ENCODE assay signal across 8 mouse cellular contexts in the genomic region with DNA sequence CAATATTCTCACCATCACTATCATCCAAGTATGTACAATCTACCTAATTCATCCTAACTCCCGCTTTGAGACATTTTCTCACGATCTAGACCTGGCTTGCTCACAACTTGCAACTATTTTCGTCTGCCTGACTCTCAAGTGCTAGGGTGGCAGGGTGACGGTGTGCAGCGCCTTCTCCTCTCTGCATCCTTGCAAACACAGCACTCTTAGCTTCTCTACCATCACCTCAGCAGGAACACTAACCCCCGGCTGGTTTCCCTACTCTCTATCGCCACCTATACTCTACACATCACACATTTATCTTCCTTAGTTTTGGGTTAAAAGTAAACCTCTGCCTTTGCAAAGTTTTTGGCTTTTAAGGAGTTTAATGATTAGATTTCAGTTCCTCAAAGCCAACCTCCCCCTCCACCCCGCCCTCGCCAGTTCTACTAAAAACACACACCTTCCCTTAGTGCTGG.
DNase-seq lines count a peak whose midpoint lies in the region; ATAC-seq and TF ChIP-seq lines count a peak whose summit lies in the region.

No protein-coding gene starts in this region.

- H3K27me3 ChIP-seq in heart, adult 2 months (ENCODE audit: control insufficient read depth, insufficient read depth, low read length): no peaks in the 10 kb centered on the region
- H3K27me3 ChIP-seq in liver, embryonic 12.5 days (replicated peaks): no peaks in the 10 kb centered on the region

- no peaks in the 10 kb centered on the region for H3K9me3 ChIP-seq in liver, embryonic 12.5 days (replicated peaks)

- peaks cover 16% of the 10 kb centered on the region for H3K36me3 ChIP-seq in heart, adult 2 months (ENCODE audit: control insufficient read depth, insufficient read depth, low read length)
- H3K36me3 ChIP-seq in liver, embryonic 12.5 days: peaks cover 17% of the 10 kb centered on the region

- no peak overlapping the region for H3K27ac ChIP-seq in cortical plate, adult 2 months (ENCODE audit: insufficient read depth, low read length)
- H3K27ac ChIP-seq in heart, adult 2 months: peak overlapping the region; percentile 53
- H3K27ac ChIP-seq in liver, embryonic 12.5 days: peak overlapping the region; percentile 1; the same call in 1 of the 2 replicates

- 9% methylated on average over 9 of the region's 9 CpGs for WGBS in heart, adult 2 months
- 18% methylated on average over 9 of the region's 9 CpGs for WGBS in liver, embryonic 12.5 days (ENCODE audit: insufficient replicate concordance)

- no peak for TF ChIP-seq POLR2A in cortical plate, adult 2 months (IDR thresholded peaks at IDR 0.05; ENCODE audit: extremely low read depth, insufficient read depth, low read length)
- TF ChIP-seq POLR2A in heart, adult 2 months (IDR thresholded peaks at IDR 0.05; ENCODE audit: insufficient read depth, low read depth, low read length): no peak

- no peak for TF ChIP-seq EP300 in heart, adult 2 months (IDR thresholded peaks at IDR 0.05; ENCODE audit: insufficient read depth, low read depth, low read length)

- no peak overlapping the region for H3K4me3 ChIP-seq in cortical plate, adult 2 months (ENCODE audit: insufficient read depth, low read length)
- peak overlapping the region; percentile 19; the same call in 1 of the 2 replicates for H3K4me3 ChIP-seq in heart, adult 2 months
- no peak overlapping the region for H3K4me3 ChIP-seq in liver, embryonic 12.5 days

- 0 out of 2 replicates have a peak, but pooled peaks cover 2% of the 10 kb centered on the region for H3K79me2 ChIP-seq in heart, adult 2 months (replicated peaks; ENCODE audit: control insufficient read depth, insufficient read depth, low read length)

- H3K4me2 ChIP-seq in liver, embryonic 12.5 days: peak overlapping the region; percentile 78

- H3K9ac ChIP-seq in heart, adult 2 months (ENCODE audit: low read depth, low read length): peak overlapping the region; percentile 61
- peak overlapping the region; percentile 2; the same call in 1 of the 2 replicates for H3K9ac ChIP-seq in liver, embryonic 12.5 days

- intact Hi-C loops in heart, adult 2 months (cut with DNase I): loop anchor here (2.0 to 10.0 kb wide), 5 partner anchors 45 to 310 kb away; partner anchors contain the start of gene Ppm1h

- H3K4me1 ChIP-seq in cortical plate, adult 2 months (ENCODE audit: control insufficient read depth, insufficient read depth, low read length): peaks cover 15% of the 10 kb centered on the region
- peaks cover 11% of the 10 kb centered on the region for H3K4me1 ChIP-seq in heart, adult 2 months (ENCODE audit: control insufficient read depth, insufficient read depth, low read length)
- H3K4me1 ChIP-seq in liver, embryonic 12.5 days: peaks cover 40% of the 10 kb centered on the region

- peak; percentile 60 for TF ChIP-seq CTCF in cortical plate, adult 2 months (IDR thresholded peaks at IDR 0.05; ENCODE audit: extremely low read depth, insufficient read depth, low read length)
- peak; percentile 85 for TF ChIP-seq CTCF in heart, adult 2 months (IDR thresholded peaks at IDR 0.05)

- no peak for ATAC-seq in liver, embryonic 12.5 days

- DNase-seq in 3T3-L1 (ENCODE audit: low read depth, low spot score) (peak; percentile 77), MEL-GATA-1-ER (ENCODE audit: extremely low read depth, low read depth) (peak; percentile 71)
- peak; percentile 44 for DNase-seq in heart, adult 2 months
- DNase-seq in kidney, adult 18-20 months: peak; percentile 59
- peak; percentile 41 to 55 for DNase-seq in natural killer cell, adult 2 months (ENCODE audit: low spot score in 2 of 2)
- peak; percentile 73 for DNase-seq in thymus, postnatal 0 days (ENCODE audit: low spot score)
